Mouse (Mus musculus) hindbrain, embryonic 11.5 days (tissue): ENCODE measurements around the gene Dnmt3a. TPM values are rescaled to one million over a fixed set of nuclear protein-coding genes. Genes with fewer than 3 reads are reported as not detected.

ENCODE experiments used
- ATAC-seq: fragments of 200-750 bp; cut with Nextera tagmentation; 2 replicates; pipeline ENCODE4 v1.8.0; 2017; ENCODE audit warnings: mild to moderate bottlenecking, moderate TSS enrichment, moderate library complexity; ENCODE audit not compliant: low FRiP score
- DNase-seq: peaks from one replicate; pipeline ENCODE4 v3.0.0-alpha.2; 2015; ENCODE audit warnings: low spot score
- H3K27ac ChIP-seq: fragments of 300-500 bp; sonication (generic); 2 replicates; pipeline ENCODE4 v1.5.1; 2014; ENCODE audit warnings: mild to moderate bottlenecking, low read depth, low read length
- H3K27me3 ChIP-seq: fragments of 300-500 bp; sonication (generic); 2 replicates; pipeline ENCODE4 v1.6.1; 2014; ENCODE audit warnings: mild to moderate bottlenecking, low read length, moderate library complexity, mixed read lengths; ENCODE audit not compliant: control insufficient read depth, insufficient read depth
- H3K36me3 ChIP-seq: fragments of 300-500 bp; sonication (generic); 2 replicates; pipeline ENCODE4 v1.6.1; 2014; ENCODE audit warnings: mild to moderate bottlenecking, low read length, moderate library complexity, mixed read lengths; ENCODE audit not compliant: control insufficient read depth, insufficient read depth
- H3K4me1 ChIP-seq: fragments of 300-500 bp; sonication (generic); replicated peaks from 2 replicates; pipeline ENCODE4 v1.6.1; 2014; ENCODE audit warnings: low read length, mixed read lengths; ENCODE audit not compliant: control insufficient read depth, insufficient read depth
- H3K4me2 ChIP-seq: fragments of 300-500 bp; sonication (generic); replicated peaks from 2 replicates; pipeline ENCODE4 v1.6.1; 2014; ENCODE audit warnings: mild to moderate bottlenecking, low read depth, low read length
- H3K4me3 ChIP-seq: fragments of 300-500 bp; sonication (generic); 2 replicates; pipeline ENCODE4 v1.5.1; 2014; ENCODE audit warnings: low read depth, low read length
- H3K9ac ChIP-seq: fragments of 300-500 bp; sonication (generic); 2 replicates; pipeline ENCODE4 v1.6.1; 2014; ENCODE audit warnings: low read depth, low read length
- H3K9me3 ChIP-seq: fragments of 300-500 bp; sonication (generic); 2 replicates; pipeline ENCODE4 v1.6.1; 2016; ENCODE audit warnings: low read length; ENCODE audit not compliant: control insufficient read depth
- WGBS: fragments of 180-500 bp; shearing (Covaris S2); extraction: QIAGEN DNeasy Blood & Tissue Kit; methylation state at CpG from one replicate; pipeline ENCODE4 v1.1.7; 2014; 5-methylcytosine and 5-hydroxymethylcytosine counted together
- polyA plus RNA-seq: library from polyadenylated mRNA; unstranded; fragments of >200 nt; fragmentation: Nextera tagmentation; extraction: Ambion mirVana; gene quantifications from 2 replicates; pipeline ENCODE4 v1.2.1, GENCODE M21; 2014

Gene Dnmt3a
- polyA plus RNA-seq, 1 experiment from 2014 or later = 75.5 TPM

GRCm38 (mm10) chr12:3789626-3790185 lies 16.1 kb upstream of the Dnmt3a start:
- 67% methylated on average over 5 of the region's 5 CpGs for WGBS
- H3K27ac ChIP-seq = no peak overlapping the region
- no peak overlapping the region for H3K4me3 ChIP-seq
- no peak overlapping the region for H3K9ac ChIP-seq
- H3K27me3 ChIP-seq = no peaks in the 10 kb centered on the region
- no peaks in the 10 kb centered on the region for H3K36me3 ChIP-seq
- no peak for ATAC-seq
- no peaks in the 10 kb centered on the region for H3K9me3 ChIP-seq
- H3K4me1 ChIP-seq = no peaks in the 10 kb centered on the region
- no peak for DNase-seq
- H3K4me2 ChIP-seq = no peak overlapping the region

- H3K4me3 ChIP-seq = no peak overlapping the region
- 55% methylated on average over 7 of the region's 7 CpGs for WGBS
These were observed 14.6 kb upstream of the Dnmt3a start for GRCm38 (mm10) chr12:3791257-3791656.

GRCm38 (mm10) chr12:3791732-3792131 lies 14.1 kb upstream of the Dnmt3a start:
- no peaks in the 10 kb centered on the region for H3K9me3 ChIP-seq
- peak overlapping the region; percentile 37 for H3K4me2 ChIP-seq
- peak overlapping the region; percentile 15; the same call in 1 of the 2 replicates for H3K4me3 ChIP-seq
- ATAC-seq (peak; percentile 94), DNase-seq (peak; percentile 97)
- 0 out of 2 replicates have a peak overlapping the region, but pooled peaks have one; percentile 8 for H3K9ac ChIP-seq
- H3K36me3 ChIP-seq = no peaks in the 10 kb centered on the region
- WGBS = under 1% methylated on average over 22 of the region's 22 CpGs
- no peak overlapping the region for H3K27ac ChIP-seq
- no peaks in the 10 kb centered on the region for H3K27me3 ChIP-seq
- H3K4me1 ChIP-seq = no peaks in the 10 kb centered on the region

More at GRCm38 (mm10) chr12:3791257-3791656, 14.6 kb upstream of the Dnmt3a start:
- ATAC-seq (peak; percentile 29; the same call in 1 of the 2 replicates), DNase-seq (no peak)
- Histone ChIP-seq H3K9ac (no peak overlapping the region), H3K27ac (no peak overlapping the region), H3K4me1 (no peaks in the 10 kb centered on the region), H3K4me2 (peak overlapping the region; percentile 37; the same call in 1 of the 2 replicates), H3K9me3 (no peaks in the 10 kb centered on the region), H3K36me3 (no peaks in the 10 kb centered on the region), H3K27me3 (no peaks in the 10 kb centered on the region)

GRCm38 (mm10) chr12:3792248-3792647 lies 13.6 kb upstream of the Dnmt3a start:
- 23% methylated on average over 8 of the region's 8 CpGs for WGBS
- peak overlapping the region; percentile 37 for H3K4me2 ChIP-seq
- H3K27ac ChIP-seq = no peak overlapping the region
- H3K9me3 ChIP-seq = no peaks in the 10 kb centered on the region
- H3K36me3 ChIP-seq = no peaks in the 10 kb centered on the region
- H3K9ac ChIP-seq = 0 out of 2 replicates have a peak overlapping the region, but pooled peaks have one; percentile 8
- no peaks in the 10 kb centered on the region for H3K27me3 ChIP-seq
- DNase-seq (no peak), ATAC-seq (peak; percentile 50)
- peak overlapping the region; percentile 15; the same call in 1 of the 2 replicates for H3K4me3 ChIP-seq
- H3K4me1 ChIP-seq = no peaks in the 10 kb centered on the region

- Histone ChIP-seq H3K9ac (no peak overlapping the region), H3K4me3 (no peak overlapping the region), H3K36me3 (no peaks in the 10 kb centered on the region), H3K27me3 (no peaks in the 10 kb centered on the region), H3K4me2 (no peak overlapping the region), H3K9me3 (no peaks in the 10 kb centered on the region), H3K27ac (no peak overlapping the region), H3K4me1 (no peaks in the 10 kb centered on the region)
- DNase-seq = no peak
- WGBS = 44% methylated on average over 2 of the region's 4 CpGs
- no peak for ATAC-seq
These were observed 10.2 kb upstream of the Dnmt3a start for GRCm38 (mm10) chr12:3795569-3795968.

- Histone ChIP-seq H3K4me1 (no peaks in the 10 kb centered on the region), H3K4me2 (no peak overlapping the region), H3K9me3 (no peaks in the 10 kb centered on the region), H3K9ac (no peak overlapping the region), H3K36me3 (no peaks in the 10 kb centered on the region), H3K4me3 (no peak overlapping the region), H3K27ac (no peak overlapping the region), H3K27me3 (0 out of 2 replicates have a peak, but pooled peaks cover 4% of the 10 kb centered on the region)
- ATAC-seq (no peak), DNase-seq (no peak)
- WGBS = 88% methylated on average over 1 of the region's 1 CpGs
These were observed 6.3 kb upstream of the Dnmt3a start for GRCm38 (mm10) chr12:3799551-3799950.

GRCm38 (mm10) chr12:3806271-3806684 lies 471 bp downstream of the Dnmt3a start:
- WGBS = under 1% methylated on average over 28 of the region's 41 CpGs
- no peaks in the 10 kb centered on the region; the same call in 1 of the 2 replicates for H3K4me1 ChIP-seq
- peak overlapping the region; percentile 76 for H3K27ac ChIP-seq
- peak overlapping the region; percentile 85 for H3K9ac ChIP-seq
- H3K36me3 ChIP-seq = no peaks in the 10 kb centered on the region
- DNase-seq (peak; percentile 79), ATAC-seq (peak; percentile 87)
- H3K27me3 ChIP-seq = peaks cover 11% of the 10 kb centered on the region; the same call in 1 of the 2 replicates
- H3K4me3 ChIP-seq = peak overlapping the region; percentile 78
- peak overlapping the region; percentile 94 for H3K4me2 ChIP-seq
- H3K9me3 ChIP-seq = no peaks in the 10 kb centered on the region

GRCm38 (mm10) chr12:3806703-3807547 lies 1.1 kb downstream of the Dnmt3a start:
- Histone ChIP-seq H3K4me3 (peak overlapping the region; percentile 78), H3K27me3 (peaks cover 11% of the 10 kb centered on the region; the same call in 1 of the 2 replicates), H3K9ac (peak overlapping the region; percentile 85), H3K36me3 (no peaks in the 10 kb centered on the region), H3K4me2 (peak overlapping the region; percentile 94), H3K9me3 (no peaks in the 10 kb centered on the region), H3K27ac (peak overlapping the region; percentile 76), H3K4me1 (no peaks in the 10 kb centered on the region; the same call in 1 of the 2 replicates)
- DNase-seq = peak; percentile 65
- peak; percentile 36 for ATAC-seq
- 1% methylated on average over 16 of the region's 141 CpGs for WGBS
